Mouse (Mus musculus): ENCODE results near the gene Atp11b. TPM values are rescaled to one million over a fixed set of nuclear protein-coding genes. Genes with fewer than 3 reads are reported as not detected.

The Atp11b gene
- polyA plus RNA-seq, 1 experiment from 2014 or later: 27.3 TPM

- 87% methylated on average over 4 of the region's 4 CpGs for WGBS
- Histone ChIP-seq H3K36me3 (ENCODE audit: control insufficient read depth, insufficient read depth) (no peaks in the 10 kb centered on the region), H3K4me3 (ENCODE audit: low read depth, low read length) (no peak overlapping the region), H3K4me1 (replicated peaks; ENCODE audit: control insufficient read depth, insufficient read depth, low read length) (no peaks in the 10 kb centered on the region), H3K27me3 (replicated peaks; ENCODE audit: control insufficient read depth, insufficient read depth, low read length) (no peaks in the 10 kb centered on the region), H3K9me3 (ENCODE audit: control insufficient read depth) (0 out of 2 replicates have a peak, but pooled peaks cover 5% of the 10 kb centered on the region), H3K27ac (ENCODE audit: low read depth, low read length) (no peak overlapping the region), H3K4me2 (replicated peaks; ENCODE audit: low read depth) (no peak overlapping the region), H3K9ac (ENCODE audit: low read depth, low read length) (no peak overlapping the region)
- TF ChIP-seq CTCF (IDR thresholded peaks at IDR 0.05; ENCODE audit: low read depth): no peak
- ATAC-seq: no peak
Observed at GRCm38 (mm10) chr3:35734509-35734908, 19.4 kb upstream of the Atp11b start.

DNA sequence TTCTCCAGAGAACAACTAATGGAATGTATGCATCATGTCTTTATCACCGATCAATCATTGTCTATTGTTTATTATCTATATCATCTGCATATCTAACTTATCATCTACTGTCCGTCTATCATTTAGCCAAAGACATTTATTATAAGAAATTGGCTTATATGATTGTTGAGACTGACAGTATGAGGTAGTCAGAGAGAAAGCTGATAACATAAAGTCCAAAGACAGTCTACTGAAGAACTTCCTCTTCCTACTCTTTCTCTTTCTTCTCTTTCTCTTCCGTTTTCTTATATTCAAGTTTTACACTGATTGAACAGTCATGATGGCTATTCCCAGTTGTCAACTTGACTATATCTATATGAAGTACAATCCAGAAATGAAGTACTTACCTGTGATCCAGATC lies 15.8 kb upstream of the Atp11b start:
- no peak overlapping the region for H3K4me3 ChIP-seq (ENCODE audit: low read depth, low read length)
- 88% methylated on average over 3 of the region's 3 CpGs for WGBS
- ATAC-seq: no peak
- no peaks in the 10 kb centered on the region for H3K27me3 ChIP-seq (replicated peaks; ENCODE audit: control insufficient read depth, insufficient read depth, low read length)
- no peaks in the 10 kb centered on the region for H3K4me1 ChIP-seq (replicated peaks; ENCODE audit: control insufficient read depth, insufficient read depth, low read length)
- no peaks in the 10 kb centered on the region for H3K9me3 ChIP-seq (ENCODE audit: control insufficient read depth)
- H3K9ac ChIP-seq (ENCODE audit: low read depth, low read length): no peak overlapping the region
- H3K27ac ChIP-seq (ENCODE audit: low read depth, low read length): no peak overlapping the region
- H3K4me2 ChIP-seq (replicated peaks; ENCODE audit: low read depth): no peak overlapping the region
- TF ChIP-seq CTCF (IDR thresholded peaks at IDR 0.05; ENCODE audit: low read depth): no peak
- no peaks in the 10 kb centered on the region for H3K36me3 ChIP-seq (ENCODE audit: control insufficient read depth, insufficient read depth)

DNA sequence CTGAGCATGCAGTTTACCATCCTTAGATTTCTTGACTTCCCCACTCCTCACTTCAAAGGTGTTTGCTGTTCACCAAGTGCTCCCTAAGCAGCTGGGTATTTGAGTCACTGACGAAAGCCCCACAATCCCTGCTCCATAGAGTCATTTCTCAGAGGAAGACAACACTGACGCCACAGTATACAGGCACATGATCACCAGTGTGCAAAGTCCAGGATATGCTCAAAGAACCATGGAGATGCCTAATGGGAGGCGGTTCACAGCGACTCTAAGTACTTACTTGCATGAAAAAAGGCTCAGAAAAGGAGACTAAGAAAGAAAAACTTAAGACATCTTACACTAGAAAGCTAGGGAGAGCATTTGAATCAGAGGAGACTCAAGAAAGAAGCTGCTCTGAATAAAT lies 8.9 kb upstream of the Atp11b start:
- Histone ChIP-seq H3K4me2 (replicated peaks; ENCODE audit: low read depth) (peak overlapping the region; percentile 54), H3K27ac (ENCODE audit: low read depth, low read length) (peak overlapping the region; percentile 87), H3K27me3 (replicated peaks; ENCODE audit: control insufficient read depth, insufficient read depth, low read length) (no peaks in the 10 kb centered on the region), H3K9me3 (ENCODE audit: control insufficient read depth) (no peaks in the 10 kb centered on the region), H3K4me3 (ENCODE audit: low read depth, low read length) (peak overlapping the region; percentile 27), H3K4me1 (replicated peaks; ENCODE audit: control insufficient read depth, insufficient read depth, low read length) (no peaks in the 10 kb centered on the region), H3K9ac (ENCODE audit: low read depth, low read length) (peak overlapping the region; percentile 52), H3K36me3 (ENCODE audit: control insufficient read depth, insufficient read depth) (no peaks in the 10 kb centered on the region)
- 20% methylated on average over 4 of the region's 4 CpGs for WGBS
- peak; percentile 89 for ATAC-seq
- TF ChIP-seq CTCF (IDR thresholded peaks at IDR 0.05; ENCODE audit: low read depth): no peak

DNA sequence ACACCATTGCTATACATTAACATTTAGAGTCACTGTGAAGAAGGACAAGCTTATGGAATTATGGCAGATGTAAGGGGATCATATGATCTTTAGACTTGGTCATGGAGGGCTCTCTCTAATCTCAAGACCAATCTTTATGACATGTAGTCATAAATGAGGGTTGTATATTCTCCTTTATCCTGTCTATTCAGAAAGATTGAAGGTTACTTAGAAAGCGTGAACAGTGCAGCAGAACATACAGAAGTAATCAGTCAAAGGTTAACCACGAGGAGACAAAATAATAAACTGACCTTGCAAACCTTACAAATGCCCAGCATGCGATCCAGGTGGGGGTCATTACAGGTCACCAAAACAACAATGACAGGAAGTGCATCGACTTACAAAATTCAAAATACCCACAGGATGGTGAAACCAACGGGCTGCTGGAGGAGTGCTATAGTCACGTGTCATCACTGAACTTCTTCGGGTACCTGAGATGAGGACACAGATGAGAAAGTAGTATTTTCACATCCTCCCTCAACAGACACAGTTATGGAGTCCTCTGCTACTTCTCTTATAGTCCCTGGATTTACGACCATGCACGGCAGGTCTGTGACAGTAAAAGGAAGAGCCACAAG lies 7.0 kb upstream of the Atp11b start:
- 20% methylated on average over 9 of the region's 9 CpGs for WGBS
- Histone ChIP-seq H3K4me3 (ENCODE audit: low read depth, low read length) (peak overlapping the region; percentile 27), H3K27me3 (replicated peaks; ENCODE audit: control insufficient read depth, insufficient read depth, low read length) (no peaks in the 10 kb centered on the region), H3K4me1 (replicated peaks; ENCODE audit: control insufficient read depth, insufficient read depth, low read length) (no peaks in the 10 kb centered on the region), H3K9me3 (ENCODE audit: control insufficient read depth) (no peaks in the 10 kb centered on the region), H3K36me3 (ENCODE audit: control insufficient read depth, insufficient read depth) (no peaks in the 10 kb centered on the region), H3K27ac (ENCODE audit: low read depth, low read length) (peak overlapping the region; percentile 87), H3K9ac (ENCODE audit: low read depth, low read length) (0 out of 2 replicates have a peak overlapping the region, but pooled peaks have one; percentile 11), H3K4me2 (replicated peaks; ENCODE audit: low read depth) (peak overlapping the region; percentile 54)
- TF ChIP-seq CTCF (IDR thresholded peaks at IDR 0.05; ENCODE audit: low read depth): no peak
- peak; percentile 81 for ATAC-seq

- no peak overlapping the region for H3K9ac ChIP-seq (ENCODE audit: low read depth, low read length)
- 55% methylated on average over 5 of the region's 5 CpGs for WGBS
- H3K27ac ChIP-seq (ENCODE audit: low read depth, low read length): no peak overlapping the region
- H3K27me3 ChIP-seq (replicated peaks; ENCODE audit: control insufficient read depth, insufficient read depth, low read length): no peaks in the 10 kb centered on the region
- no peaks in the 10 kb centered on the region for H3K36me3 ChIP-seq (ENCODE audit: control insufficient read depth, insufficient read depth)
- TF ChIP-seq CTCF (IDR thresholded peaks at IDR 0.05; ENCODE audit: low read depth): peak; percentile 62
- no peak overlapping the region for H3K4me3 ChIP-seq (ENCODE audit: low read depth, low read length)
- no peak for ATAC-seq
- H3K9me3 ChIP-seq (ENCODE audit: control insufficient read depth): no peaks in the 10 kb centered on the region
- H3K4me1 ChIP-seq (replicated peaks; ENCODE audit: control insufficient read depth, insufficient read depth, low read length): no peaks in the 10 kb centered on the region
- no peak overlapping the region for H3K4me2 ChIP-seq (replicated peaks; ENCODE audit: low read depth)
Observed at GRCm38 (mm10) chr3:35750286-35750685, 3.6 kb upstream of the Atp11b start.

- no peak overlapping the region for H3K4me3 ChIP-seq (ENCODE audit: low read depth, low read length)
- 62% methylated on average over 2 of the region's 2 CpGs for WGBS
- H3K27ac ChIP-seq (ENCODE audit: low read depth, low read length): no peak overlapping the region
- no peak overlapping the region for H3K9ac ChIP-seq (ENCODE audit: low read depth, low read length)
- no peaks in the 10 kb centered on the region for H3K9me3 ChIP-seq (ENCODE audit: control insufficient read depth)
- no peaks in the 10 kb centered on the region for H3K36me3 ChIP-seq (ENCODE audit: control insufficient read depth, insufficient read depth)
- TF ChIP-seq CTCF (IDR thresholded peaks at IDR 0.05; ENCODE audit: low read depth): no peak
- no peaks in the 10 kb centered on the region for H3K27me3 ChIP-seq (replicated peaks; ENCODE audit: control insufficient read depth, insufficient read depth, low read length)
- no peaks in the 10 kb centered on the region for H3K4me1 ChIP-seq (replicated peaks; ENCODE audit: control insufficient read depth, insufficient read depth, low read length)
- H3K4me2 ChIP-seq (replicated peaks; ENCODE audit: low read depth): no peak overlapping the region
- ATAC-seq: no peak
Observed at GRCm38 (mm10) chr3:35751724-35752123, 2.2 kb upstream of the Atp11b start.
